Comparison of ENCODE assay signal across 9 mouse cellular contexts in the genomic region with DNA sequence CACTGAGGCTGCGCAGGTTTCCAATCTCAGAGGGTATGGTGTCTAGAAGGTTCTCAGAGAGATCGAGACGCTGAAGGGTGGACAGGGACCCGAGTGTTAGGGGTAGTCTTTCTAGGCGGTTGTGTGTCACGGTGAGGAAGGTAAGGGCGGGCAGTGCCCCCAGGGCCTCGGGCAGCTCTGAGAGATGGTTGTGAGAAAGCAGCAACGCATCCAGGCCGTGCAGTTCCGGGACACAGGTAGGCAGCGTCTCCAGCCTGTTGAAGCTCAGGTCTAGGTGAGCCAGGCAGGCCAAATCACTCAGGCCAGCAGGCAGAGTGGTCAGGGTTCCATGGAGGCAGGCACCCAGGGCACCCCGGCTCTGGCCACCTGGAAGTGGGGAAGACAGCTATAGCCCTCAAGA. TPM values are rescaled to one million over a fixed set of nuclear protein-coding genes. Genes with fewer than 3 reads are reported as not detected.
DNase-seq lines count a peak whose midpoint lies in the region; ATAC-seq lines count a peak whose summit lies in the region.
"Had no signal": no experiment of that assay in that cellular context is flagged by ENCODE, and none has a peak within 500 bp of the region (broad histone marks: within the 10 kb centered on the region; RNA-seq: fewer than 3 reads in every experiment).

No protein-coding gene starts in this region.

- H3K4me1 ChIP-seq in erythroblast, embryonic 14.5 days (ENCODE audit: control insufficient read depth), result peaks cover 82% of the 10 kb centered on the region
- H3K4me1 ChIP-seq in midbrain, embryonic 11.5 days (ENCODE audit: control insufficient read depth, insufficient read depth, low read length), result peaks cover 11% of the 10 kb centered on the region
- H3K4me1 ChIP-seq in midbrain, embryonic 14.5 days (ENCODE audit: control insufficient read depth, insufficient read depth, low read length), result peaks cover 11% of the 10 kb centered on the region; the same call in 1 of the 2 replicates
- H3K4me1 ChIP-seq in hindbrain, embryonic 13.5 days (replicated peaks), result peaks cover 28% of the 10 kb centered on the region
- peaks cover 29% of the 10 kb centered on the region for H3K4me1 ChIP-seq in midbrain, embryonic 15.5 days

- no peak overlapping the region for H3K27ac ChIP-seq in midbrain, embryonic 11.5 days (ENCODE audit: low read depth, low read length)
- H3K27ac ChIP-seq in midbrain, embryonic 14.5 days (replicated peaks; ENCODE audit: low read depth, low read length), result no peak overlapping the region
- H3K27ac ChIP-seq in hindbrain, embryonic 13.5 days, result no peak overlapping the region
- H3K27ac ChIP-seq in midbrain, embryonic 15.5 days, result no peak overlapping the region

- H3K9ac ChIP-seq in midbrain, embryonic 11.5 days (ENCODE audit: low read length), result peak overlapping the region; percentile 70
- H3K9ac ChIP-seq in midbrain, embryonic 14.5 days (replicated peaks; ENCODE audit: low read length), result no peak overlapping the region
- peak overlapping the region; percentile 70 for H3K9ac ChIP-seq in hindbrain, embryonic 13.5 days
- no peak overlapping the region for H3K9ac ChIP-seq in midbrain, embryonic 15.5 days

- H3K36me3 ChIP-seq in erythroblast, embryonic 14.5 days (ENCODE audit: control insufficient read depth), result peaks cover 57% of the 10 kb centered on the region
- 0 out of 2 replicates have a peak, but pooled peaks cover 2% of the 10 kb centered on the region for H3K36me3 ChIP-seq in midbrain, embryonic 11.5 days (ENCODE audit: control insufficient read depth, insufficient read depth, low read length)
- no peaks in the 10 kb centered on the region for H3K36me3 ChIP-seq in midbrain, embryonic 14.5 days (ENCODE audit: control insufficient read depth, insufficient read depth, low read length)
- peaks cover 6% of the 10 kb centered on the region; the same call in 1 of the 2 replicates for H3K36me3 ChIP-seq in hindbrain, embryonic 13.5 days
- H3K36me3 ChIP-seq in midbrain, embryonic 15.5 days (replicated peaks), result no peaks in the 10 kb centered on the region

- ATAC-seq in erythroblast, adult 5-6 weeks (replicated peaks; ENCODE audit: low FRiP score, poor library complexity, severe bottlenecking), result no peak
- no peak for ATAC-seq in midbrain, embryonic 11.5 days (ENCODE audit: low FRiP score)
- ATAC-seq in midbrain, embryonic 14.5 days (ENCODE audit: low FRiP score, low TSS enrichment), result no peak
- ATAC-seq in hindbrain, embryonic 13.5 days (ENCODE audit: low FRiP score), result no peak
- no peak for ATAC-seq in midbrain, embryonic 15.5 days (replicated peaks)

- no peaks in the 10 kb centered on the region for H3K27me3 ChIP-seq in erythroblast, embryonic 14.5 days (ENCODE audit: control insufficient read depth)
- H3K27me3 ChIP-seq in midbrain, embryonic 11.5 days (ENCODE audit: control insufficient read depth, insufficient read depth, low read length), result no peaks in the 10 kb centered on the region
- no peaks in the 10 kb centered on the region for H3K27me3 ChIP-seq in midbrain, embryonic 14.5 days (ENCODE audit: control insufficient read depth, insufficient read depth, low read length)
- H3K27me3 ChIP-seq in hindbrain, embryonic 13.5 days, result no peaks in the 10 kb centered on the region
- H3K27me3 ChIP-seq in midbrain, embryonic 15.5 days (replicated peaks), result no peaks in the 10 kb centered on the region

- H3K4me3 ChIP-seq in erythroblast, embryonic 14.5 days (replicated peaks), result peak overlapping the region; percentile 71
- H3K4me3 ChIP-seq in midbrain, embryonic 11.5 days (ENCODE audit: low read depth, low read length), result no peak overlapping the region
- H3K4me3 ChIP-seq in midbrain, embryonic 14.5 days (replicated peaks; ENCODE audit: low read depth, low read length), result no peak overlapping the region
- no peak overlapping the region for H3K4me3 ChIP-seq in hindbrain, embryonic 13.5 days
- H3K4me3 ChIP-seq in midbrain, embryonic 15.5 days, result no peak overlapping the region

- peak overlapping the region; percentile 77 for H3K4me2 ChIP-seq in midbrain, embryonic 11.5 days
- H3K4me2 ChIP-seq in midbrain, embryonic 14.5 days (ENCODE audit: low read length), result no peak overlapping the region
- H3K4me2 ChIP-seq in hindbrain, embryonic 13.5 days, result peak overlapping the region; percentile 64
- H3K4me2 ChIP-seq in midbrain, embryonic 15.5 days, result 0 out of 2 replicates have a peak overlapping the region, but pooled peaks have one; percentile 50

- H3K9me3 ChIP-seq in erythroblast, embryonic 14.5 days (ENCODE audit: control insufficient read depth, low read length), result no peaks in the 10 kb centered on the region
- H3K9me3 ChIP-seq in midbrain, embryonic 11.5 days (ENCODE audit: control insufficient read depth, low read length), result no peaks in the 10 kb centered on the region
- H3K9me3 ChIP-seq in midbrain, embryonic 14.5 days (ENCODE audit: control insufficient read depth, low read length), result no peaks in the 10 kb centered on the region
- no peaks in the 10 kb centered on the region for H3K9me3 ChIP-seq in hindbrain, embryonic 13.5 days
- no peaks in the 10 kb centered on the region for H3K9me3 ChIP-seq in midbrain, embryonic 15.5 days

- DNase-seq in midbrain, embryonic 11.5 days (ENCODE audit: low spot score, missing footprints), result peak; percentile 44
- no peak for DNase-seq in midbrain, embryonic 14.5 days
- no peak for DNase-seq in cerebellum, postnatal 36 days
- no peak for DNase-seq in cerebellum, postnatal 14 days
- DNase-seq: gastrocnemius, postnatal 25 days had no signal

- WGBS in midbrain, embryonic 11.5 days, result 92% methylated on average over 13 of the region's 13 CpGs
- WGBS in midbrain, embryonic 14.5 days, result 92% methylated on average over 13 of the region's 13 CpGs
- 96% methylated on average over 13 of the region's 13 CpGs for WGBS in hindbrain, embryonic 13.5 days
- WGBS in midbrain, embryonic 15.5 days, result 93% methylated on average over 13 of the region's 13 CpGs

RNA-seq across cellular contexts. Expression of a gene that starts 1.6 kb away (rescaled TPM):
- 5.6 and 9.3 TPM in 2 replicates for polyA plus RNA-seq in erythroblast, embryonic 14.5 days (2012)
- total RNA-seq in erythroblast, adult 5-6 weeks (2015; ENCODE audit: low replicate concordance), result 12.7 and 17.9 TPM in 2 replicates
- 7.3 and 9.8 TPM in 2 replicates for total RNA-seq in erythroblast, adult 5-6 weeks (2017; ENCODE audit: low replicate concordance)
- polyA plus RNA-seq in midbrain, embryonic 11.5 days (2014; fragmentation: Nextera tagmentation; extraction: Ambion mirVana), result 7.4 and 7.8 TPM in 2 replicates
- polyA plus RNA-seq in midbrain, embryonic 14.5 days (2014; fragmentation: Nextera tagmentation; extraction: Ambion mirVana), result 2.3 and 3.6 TPM in 2 replicates
- polyA plus RNA-seq in hindbrain, embryonic 13.5 days (2015; fragmentation: Nextera tagmentation; extraction: Ambion mirVana), result 4.9 and 5.7 TPM in 2 replicates
- polyA plus RNA-seq in midbrain, embryonic 15.5 days (2015; fragmentation: Nextera tagmentation; extraction: Ambion mirVana), result 3.4 and 3.8 TPM in 2 replicates

RNA-seq across cellular contexts. Expression of a gene that starts 4.5 kb away (rescaled TPM):
- 0.70 and 0.97 TPM in 2 replicates for polyA plus RNA-seq in erythroblast, embryonic 14.5 days (2012)
- 8.2 and 11.7 TPM in 2 replicates for total RNA-seq in erythroblast, adult 5-6 weeks (2015; ENCODE audit: low replicate concordance)
- 3.2 and 10.0 TPM in 2 replicates for total RNA-seq in erythroblast, adult 5-6 weeks (2017; ENCODE audit: low replicate concordance)
- 31.2 and 31.9 TPM in 2 replicates for polyA plus RNA-seq in midbrain, embryonic 11.5 days (2014; fragmentation: Nextera tagmentation; extraction: Ambion mirVana)
- 82.9 and 84.3 TPM in 2 replicates for polyA plus RNA-seq in midbrain, embryonic 14.5 days (2014; fragmentation: Nextera tagmentation; extraction: Ambion mirVana)
- 71.3 and 76.3 TPM in 2 replicates for polyA plus RNA-seq in hindbrain, embryonic 13.5 days (2015; fragmentation: Nextera tagmentation; extraction: Ambion mirVana)
- polyA plus RNA-seq in midbrain, embryonic 15.5 days (2015; fragmentation: Nextera tagmentation; extraction: Ambion mirVana), result 109 and 120 TPM in 2 replicates

RNA-seq across cellular contexts. Expression of a gene that starts 5.0 kb away (rescaled TPM):
- 584 and 1,051 TPM in 2 replicates for polyA plus RNA-seq in erythroblast, embryonic 14.5 days (2012)
- total RNA-seq in erythroblast, adult 5-6 weeks (2015; ENCODE audit: low replicate concordance), result 661 and 730 TPM in 2 replicates
- total RNA-seq in erythroblast, adult 5-6 weeks (2017; ENCODE audit: low replicate concordance), result 791 and 1,714 TPM in 2 replicates
- 891 and 959 TPM in 2 replicates for polyA plus RNA-seq in midbrain, embryonic 11.5 days (2014; fragmentation: Nextera tagmentation; extraction: Ambion mirVana)
- polyA plus RNA-seq in midbrain, embryonic 14.5 days (2014; fragmentation: Nextera tagmentation; extraction: Ambion mirVana), result 772 and 804 TPM in 2 replicates
- polyA plus RNA-seq in hindbrain, embryonic 13.5 days (2015; fragmentation: Nextera tagmentation; extraction: Ambion mirVana), result 771 and 809 TPM in 2 replicates
- 597 and 636 TPM in 2 replicates for polyA plus RNA-seq in midbrain, embryonic 15.5 days (2015; fragmentation: Nextera tagmentation; extraction: Ambion mirVana)

RNA-seq across cellular contexts. Expression of a gene that starts 12.8 kb away (rescaled TPM):
- polyA plus RNA-seq in erythroblast, embryonic 14.5 days (2012), result 3.0 and 3.4 TPM in 2 replicates
- total RNA-seq in erythroblast, adult 5-6 weeks (2015; ENCODE audit: low replicate concordance), result 10.0 and 11.3 TPM in 2 replicates
- total RNA-seq in erythroblast, adult 5-6 weeks (2017; ENCODE audit: low replicate concordance), result 5.9 and 6.0 TPM in 2 replicates
- polyA plus RNA-seq in midbrain, embryonic 11.5 days (2014; fragmentation: Nextera tagmentation; extraction: Ambion mirVana), result 12.7 and 14.0 TPM in 2 replicates
- polyA plus RNA-seq in midbrain, embryonic 14.5 days (2014; fragmentation: Nextera tagmentation; extraction: Ambion mirVana), result 15.8 and 15.9 TPM in 2 replicates
- 18.7 TPM in 2 replicates for polyA plus RNA-seq in hindbrain, embryonic 13.5 days (2015; fragmentation: Nextera tagmentation; extraction: Ambion mirVana)
- polyA plus RNA-seq in midbrain, embryonic 15.5 days (2015; fragmentation: Nextera tagmentation; extraction: Ambion mirVana), result 17.7 and 20.1 TPM in 2 replicates

RNA-seq across cellular contexts. Expression of a gene that starts 12.9 kb away (rescaled TPM):
- polyA plus RNA-seq in erythroblast, embryonic 14.5 days (2012), result not detected in 2 replicates
- total RNA-seq in erythroblast, adult 5-6 weeks (2015; ENCODE audit: low replicate concordance), result not detected in 2 replicates
- not detected in 2 replicates for total RNA-seq in erythroblast, adult 5-6 weeks (2017; ENCODE audit: low replicate concordance)
- polyA plus RNA-seq in midbrain, embryonic 11.5 days (2014; fragmentation: Nextera tagmentation; extraction: Ambion mirVana), result 5.8 and 5.9 TPM in 2 replicates
- 25.7 and 79.2 TPM in 2 replicates for polyA plus RNA-seq in midbrain, embryonic 14.5 days (2014; fragmentation: Nextera tagmentation; extraction: Ambion mirVana)
- 68.3 and 73.4 TPM in 2 replicates for polyA plus RNA-seq in hindbrain, embryonic 13.5 days (2015; fragmentation: Nextera tagmentation; extraction: Ambion mirVana)
- polyA plus RNA-seq in midbrain, embryonic 15.5 days (2015; fragmentation: Nextera tagmentation; extraction: Ambion mirVana), result 111 and 113 TPM in 2 replicates

Comparison
In these comparisons a context has a peak if more than half of its experiments do, and no peak if none do; other contexts are left out.
1. H3K9ac ChIP-seq: peak in midbrain, embryonic 11.5 days (single experiment) and hindbrain, embryonic 13.5 days (single experiment); none in midbrain, embryonic 14.5 days (single experiment) and midbrain, embryonic 15.5 days (single experiment).
2. RNA of a gene that starts 4.5 kb away (polyA plus RNA-seq): 109 to 120 TPM in midbrain, embryonic 15.5 days, 82.9 to 84.3 TPM in midbrain, embryonic 14.5 days, 71.3 to 76.3 TPM in hindbrain, embryonic 13.5 days and 31.2 to 31.9 TPM in midbrain, embryonic 11.5 days; 0.70 to 0.97 TPM in erythroblast, embryonic 14.5 days; every median in the first group is over 10 times any median in the second.